Comparison of ENCODE assay signal across 19 mouse cellular contexts in genomic region chr17:10355746-10356145, GRCm38 (mm10). TPM values are rescaled to one million over a fixed set of nuclear protein-coding genes. Genes with fewer than 3 reads are reported as not detected.
A peak's percentile ranks its signal among the peaks of the same experiment; 100 is the strongest.
DNase-seq lines count a peak whose midpoint lies in the region; ATAC-seq and TF ChIP-seq lines count a peak whose summit lies in the region.
"Had no signal": no experiment of that assay in that cellular context is flagged by ENCODE, and none has a peak within 500 bp of the region (broad histone marks: within the 10 kb centered on the region; RNA-seq: fewer than 3 reads in every experiment).

No protein-coding gene starts in this region.

- H3K4me1 ChIP-seq in kidney, postnatal 0 days (replicated peaks; ENCODE audit: insufficient read depth, low read length): no peaks in the 10 kb centered on the region
- peaks cover 8% of the 10 kb centered on the region for H3K4me1 ChIP-seq in kidney, embryonic 16.5 days (ENCODE audit: insufficient read depth, low read length)
- peaks cover 77% of the 10 kb centered on the region for H3K4me1 ChIP-seq in E14TG2a.4 (replicated peaks; ENCODE audit: low read depth, low read length)
- H3K4me1 ChIP-seq: intestine, embryonic 15.5 days had no signal

- H3K9me3 ChIP-seq in kidney, postnatal 0 days (replicated peaks; ENCODE audit: low read length): no peaks in the 10 kb centered on the region
- no peaks in the 10 kb centered on the region for H3K9me3 ChIP-seq in kidney, embryonic 16.5 days (ENCODE audit: low read length)
- no peaks in the 10 kb centered on the region for H3K9me3 ChIP-seq in E14TG2a.4 (ENCODE audit: low read length)
- H3K9me3 ChIP-seq: hindbrain, embryonic 15.5 days; intestine, embryonic 15.5 days; neural tube, embryonic 15.5 days had no signal

- H3K36me3 ChIP-seq in kidney, postnatal 0 days (ENCODE audit: insufficient read depth, low read length): no peaks in the 10 kb centered on the region
- no peaks in the 10 kb centered on the region for H3K36me3 ChIP-seq in kidney, embryonic 16.5 days (ENCODE audit: insufficient read depth, low read length)
- no peaks in the 10 kb centered on the region for H3K36me3 ChIP-seq in E14TG2a.4 (ENCODE audit: insufficient read depth, low read length)
- H3K36me3 ChIP-seq: hindbrain, embryonic 15.5 days; intestine, embryonic 15.5 days; neural tube, embryonic 15.5 days had no signal

- WGBS in kidney, postnatal 0 days: 11% methylated on average over 8 of the region's 8 CpGs
- WGBS in kidney, embryonic 16.5 days: 6% methylated on average over 8 of the region's 8 CpGs

- peak; percentile 33 for DNase-seq in embryo, embryonic 10 days (ENCODE audit: low spot score)
- no peak for DNase-seq in embryo, embryonic 9.5 days (ENCODE audit: extremely low spot score)
- DNase-seq in kidney, postnatal 0 days (ENCODE audit: low spot score): peak; percentile 25
- DNase-seq in ZHBTc4 (ENCODE audit: low read depth, low spot score): peak; percentile 92
- no peak for DNase-seq in spleen, postnatal 10 days (ENCODE audit: low spot score in 2 of 2)
- DNase-seq in left cerebral cortex, adult 9 months (ENCODE audit: low spot score in 2 of 2): no peak
- DNase-seq: adrenal gland, postnatal 25 days; cerebellum, adult 9-11 months; gastrocnemius, postnatal 14 days; heart, adult 11 months; heart, postnatal 36 days; lung, postnatal 4 days; thymus, postnatal 14 days had no signal

- H3K9ac ChIP-seq in kidney, postnatal 0 days (ENCODE audit: low read depth, low read length): no peak overlapping the region
- H3K9ac ChIP-seq in kidney, embryonic 16.5 days (replicated peaks; ENCODE audit: low read length): no peak overlapping the region
- H3K9ac ChIP-seq: hindbrain, embryonic 15.5 days; intestine, embryonic 15.5 days; neural tube, embryonic 15.5 days had no signal

- no peak for TF ChIP-seq CTCF in kidney, postnatal 0 days (IDR thresholded peaks at IDR 0.05; ENCODE audit: low read depth)
- TF ChIP-seq CTCF in E14TG2a.4 (conservative IDR thresholded peaks at IDR 0.05; ENCODE audit: low read length): no peak

- H3K4me3 ChIP-seq in kidney, postnatal 0 days (replicated peaks; ENCODE audit: low read depth, low read length): no peak overlapping the region
- H3K4me3 ChIP-seq in kidney, embryonic 16.5 days (ENCODE audit: low read length): no peak overlapping the region
- H3K4me3 ChIP-seq in E14TG2a.4 (replicated peaks; ENCODE audit: low read length): peak overlapping the region; percentile 48
- H3K4me3 ChIP-seq: hindbrain, embryonic 15.5 days; intestine, embryonic 15.5 days; neural tube, embryonic 15.5 days had no signal

- no peaks in the 10 kb centered on the region for H3K27me3 ChIP-seq in kidney, postnatal 0 days (ENCODE audit: insufficient read depth, low read length)
- no peaks in the 10 kb centered on the region for H3K27me3 ChIP-seq in kidney, embryonic 16.5 days (ENCODE audit: insufficient read depth, low read length)
- no peaks in the 10 kb centered on the region for H3K27me3 ChIP-seq in E14TG2a.4 (ENCODE audit: insufficient read depth, low read length)
- H3K27me3 ChIP-seq: hindbrain, embryonic 15.5 days; intestine, embryonic 15.5 days; neural tube, embryonic 15.5 days had no signal

- no peak for ATAC-seq in kidney, postnatal 0 days (replicated peaks; ENCODE audit: low FRiP score, low read depth)
- ATAC-seq in kidney, embryonic 16.5 days (ENCODE audit: low FRiP score, low TSS enrichment): no peak
- ATAC-seq: forebrain, embryonic 14.5 days; intestine, embryonic 15.5 days had no signal

- no peak overlapping the region for H3K4me2 ChIP-seq in kidney, postnatal 0 days (ENCODE audit: low read length)
- no peak overlapping the region for H3K4me2 ChIP-seq in kidney, embryonic 16.5 days (replicated peaks; ENCODE audit: low read depth, low read length)
- H3K4me2 ChIP-seq: hindbrain, embryonic 15.5 days; intestine, embryonic 15.5 days; neural tube, embryonic 15.5 days had no signal

- no peak overlapping the region for H3K27ac ChIP-seq in kidney, postnatal 0 days
- no peak overlapping the region for H3K27ac ChIP-seq in kidney, embryonic 16.5 days (ENCODE audit: low read length)
- H3K27ac ChIP-seq: hindbrain, embryonic 15.5 days; intestine, embryonic 15.5 days; neural tube, embryonic 15.5 days had no signal

RNA-seq across cellular contexts. Expression of gene Qk, which starts 36.1 kb away (rescaled TPM):
- 30.3 and 32.4 TPM in 2 replicates for polyA plus RNA-seq in kidney, postnatal 0 days (2015; fragmentation: Nextera tagmentation; extraction: Ambion mirVana)
- 22.5 and 30.5 TPM in 2 replicates for polyA plus RNA-seq in kidney, embryonic 16.5 days (2015; fragmentation: Nextera tagmentation; extraction: Ambion mirVana)

Comparison
In these comparisons a context has a peak if more than half of its experiments do, and no peak if none do; other contexts are left out.
1. DNase-seq: peak in embryo, embryonic 10 days (single experiment), kidney, postnatal 0 days (single experiment) and ZHBTc4 (single experiment); none in embryo, embryonic 9.5 days (single experiment), spleen, postnatal 10 days (0 of 2) and left cerebral cortex, adult 9 months (0 of 2).